Mouse (Mus musculus) CH12.LX (cell line): ENCODE results near the gene Uchl4.

Source experiments
- CHD2 ChIP-seq: IDR thresholded peaks from 2 replicates; pipeline ENCODE4 v1.6.1; 2011; ENCODE audit warnings: low read length, improper control_type of control experiment
- CTCF ChIP-seq, 2 experiments: IDR thresholded peaks in 1 of 2; conservative IDR thresholded peaks in 1 of 2; 2 replicates each; pipeline ENCODE4 v1.5.1; 2011 to 2012; ENCODE audit warnings: low read depth in 2 of 2, low read length in 2 of 2, improper control_type of control experiment in 1 of 2, inconsistent platforms in 1 of 2, mild to moderate bottlenecking in 1 of 2, moderate library complexity in 1 of 2
- ELF1 ChIP-seq: IDR thresholded peaks from 2 replicates; pipeline ENCODE4 v1.6.1; 2014; ENCODE audit warnings: low read depth, mild to moderate bottlenecking, inconsistent platforms, low read length, improper control_type of control experiment
- EP300 ChIP-seq: IDR thresholded peaks from 2 replicates; pipeline ENCODE4 v1.6.1; 2011; ENCODE audit warnings: low read length, improper control_type of control experiment
- HCFC1 ChIP-seq: IDR thresholded peaks from 2 replicates; pipeline ENCODE4 v1.6.1; 2012; ENCODE audit warnings: low read depth, mild to moderate bottlenecking, inconsistent platforms, low read length, improper control_type of control experiment
- JUND ChIP-seq: conservative IDR thresholded peaks from 2 replicates; pipeline ENCODE4 v1.6.1; 2011; ENCODE audit warnings: low read depth, low read length, improper control_type of control experiment
- MAX ChIP-seq: IDR thresholded peaks from 2 replicates; pipeline ENCODE4 v1.6.1; 2011; ENCODE audit warnings: low read length, improper control_type of control experiment
- MXI1 ChIP-seq: IDR thresholded peaks from 2 replicates; pipeline ENCODE4 v1.6.1; 2011; ENCODE audit warnings: mild to moderate bottlenecking, low read depth, low read length, improper control_type of control experiment
- NRF1 ChIP-seq: IDR thresholded peaks from 2 replicates; pipeline ENCODE4 v1.6.1; 2014; ENCODE audit warnings: low read depth, mild to moderate bottlenecking, inconsistent platforms, low read length, improper control_type of control experiment, moderate library complexity
- PAX5 ChIP-seq: IDR thresholded peaks from 2 replicates; pipeline ENCODE4 v1.6.1; 2012; ENCODE audit warnings: low read length, inconsistent platforms, mixed read lengths
- POLR2A ChIP-seq: IDR thresholded peaks from 2 replicates; pipeline ENCODE4 v1.6.1; 2011; ENCODE audit warnings: low read depth, mild to moderate bottlenecking, improper control_type of control experiment, low read length
- ZC3H11A ChIP-seq: IDR thresholded peaks from 2 replicates; pipeline ENCODE4 v1.6.1; 2012; ENCODE audit warnings: low read depth, mild to moderate bottlenecking, inconsistent platforms, low read length, improper control_type of control experiment
- ZKSCAN1 ChIP-seq: IDR thresholded peaks from 2 replicates; pipeline ENCODE4 v1.6.1; 2012; ENCODE audit warnings: low read depth, inconsistent platforms, low read length, improper control_type of control experiment, borderline replicate concordance

DNA sequence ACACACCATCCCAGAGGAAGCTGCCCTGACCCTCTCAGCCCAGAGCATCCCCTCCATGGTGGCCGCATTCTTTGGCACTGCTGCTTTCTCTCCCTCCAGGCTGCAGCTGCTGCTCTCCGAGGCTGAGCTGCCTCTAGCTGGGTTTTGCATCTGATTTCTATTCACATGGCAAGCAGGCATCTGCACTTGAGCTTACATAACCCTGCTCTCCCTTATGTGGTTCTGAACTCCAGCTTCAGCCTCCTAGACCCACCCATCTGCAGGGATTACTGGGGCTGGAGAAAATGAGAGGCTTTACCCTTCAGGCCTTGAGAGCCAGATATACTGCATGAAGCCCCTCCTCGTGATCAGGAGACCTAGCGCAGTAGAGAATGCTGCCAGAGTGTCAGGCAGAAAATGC, 39.4 kb upstream of the Uchl4 start:
- TF ChIP-seq MXI1 (no peak), PAX5 (no peak), CTCF (conservative IDR thresholded peaks at IDR 0.05 in 1 of 2, IDR thresholded peaks at IDR 0.05 in 1 of 2; ENCODE audit: low read depth in 2 of 2, low read length in 2 of 2) (no peak), POLR2A (no peak), ELF1 (no peak), CHD2 (no peak), NRF1 (no peak), ZKSCAN1 (no peak), MAX (no peak), EP300 (no peak), JUND (no peak), ZC3H11A (no peak), HCFC1 (no peak)
